Mouse (Mus musculus) limb, embryonic 13.5 days (tissue): ENCODE results near the gene Nenf. TPM values are rescaled to one million over a fixed set of nuclear protein-coding genes. Genes with fewer than 3 reads are reported as not detected.

Experiments used
- ATAC-seq: fragments of 200-750 bp; cut with Nextera tagmentation; 2 replicates; pipeline ENCODE4 v1.8.0; 2017; ENCODE audit warnings: low read depth, moderate number of reproducible peaks, moderate TSS enrichment; ENCODE audit not compliant: low FRiP score
- H3K27ac ChIP-seq: fragments of 300-500 bp; sonication (generic); 2 replicates; pipeline ENCODE4 v1.5.1; 2015; ENCODE audit warnings: inconsistent platforms, mild to moderate bottlenecking, moderate library complexity
- H3K27me3 ChIP-seq: fragments of 300-500 bp; sonication (generic); 2 replicates; pipeline ENCODE4 v1.6.1; 2015; ENCODE audit warnings: mild to moderate bottlenecking, inconsistent platforms
- H3K36me3 ChIP-seq: fragments of 300-500 bp; sonication (generic); 2 replicates; pipeline ENCODE4 v1.6.1; 2015; ENCODE audit warnings: inconsistent platforms, mild to moderate bottlenecking, moderate library complexity
- H3K4me1 ChIP-seq: fragments of 300-500 bp; sonication (generic); 2 replicates; pipeline ENCODE4 v1.6.1; 2015; ENCODE audit warnings: inconsistent platforms
- H3K4me2 ChIP-seq: fragments of 300-500 bp; sonication (generic); replicated peaks from 2 replicates; pipeline ENCODE4 v1.6.1; 2015; ENCODE audit warnings: inconsistent platforms, mild to moderate bottlenecking, moderate library complexity
- H3K4me3 ChIP-seq: fragments of 300-500 bp; sonication (generic); 2 replicates; pipeline ENCODE4 v1.5.1; 2015; ENCODE audit warnings: moderate library complexity, mild to moderate bottlenecking, inconsistent platforms
- H3K9ac ChIP-seq: fragments of 300-500 bp; sonication (generic); 2 replicates; pipeline ENCODE4 v1.6.1; 2015; ENCODE audit warnings: mild to moderate bottlenecking, inconsistent platforms
- H3K9me3 ChIP-seq: fragments of 300-500 bp; sonication (generic); 2 replicates; pipeline ENCODE4 v1.6.1; 2016; ENCODE audit warnings: inconsistent platforms
- WGBS: fragments of 180-500 bp; shearing (Covaris S2); methylation state at CpG from one replicate; pipeline ENCODE4 v1.1.7; 2015; 5-methylcytosine and 5-hydroxymethylcytosine counted together
- polyA plus RNA-seq: library from polyadenylated mRNA; unstranded; fragments of >200 nt; fragmentation: Nextera tagmentation; extraction: Ambion mirVana; gene quantifications from 2 replicates; pipeline ENCODE4 v1.2.1, GENCODE M21; 2015

Nenf gene
- polyA plus RNA-seq, 1 experiment from 2014 or later, result 96.0 TPM

- Histone ChIP-seq H3K4me3 (no peak overlapping the region), H3K27ac (no peak overlapping the region), H3K9me3 (no peaks in the 10 kb centered on the region), H3K4me1 (peaks cover 12% of the 10 kb centered on the region; the same call in 1 of the 2 replicates), H3K9ac (no peak overlapping the region), H3K4me2 (no peak overlapping the region), H3K27me3 (no peaks in the 10 kb centered on the region), H3K36me3 (no peaks in the 10 kb centered on the region)
- WGBS, result 84% methylated on average over 3 of the region's 3 CpGs
- ATAC-seq, result no peak
Observed at GRCm38 (mm10) chr1:191257351-191257771, 60.6 kb downstream of the Nenf start.

Other genes starting within 250 kb of the Nenf start
- gene Batf3, start 220.3 kb downstream of the Nenf start, polyA plus RNA-seq, result 16.6 and 16.7 TPM in 2 replicates
- not detected in 2 replicates for gene Fam71a, start 153.4 kb downstream of the Nenf start, polyA plus RNA-seq
- gene Atf3, start 100.2 kb downstream of the Nenf start, polyA plus RNA-seq, result 4.2 and 4.3 TPM in 2 replicates
- 20.7 and 21.5 TPM in 2 replicates for gene Tmem206, start 7.7 kb upstream of the Nenf start, polyA plus RNA-seq
- gene Ppp2r5a, start 85.1 kb upstream of the Nenf start, polyA plus RNA-seq, result 11.8 and 12.4 TPM in 2 replicates